Mouse (Mus musculus) liver, adult 2 months (tissue): ENCODE data around the gene Nfia.

ENCODE experiments used
- CTCF ChIP-seq: fragments of 200-500 bp; IDR thresholded peaks from 2 replicates; pipeline ENCODE4 v1.5.1; 2011; ENCODE audit warnings: low read depth, low read length, control low read depth
- POLR2A ChIP-seq: fragments of 200-500 bp; IDR thresholded peaks from 2 replicates; pipeline ENCODE4 v1.6.1; 2011; ENCODE audit warnings: low read length, control low read depth; ENCODE audit not compliant: insufficient read depth; ENCODE audit errors: extremely low read depth

- no peak for TF ChIP-seq CTCF
- no peak for TF ChIP-seq POLR2A
These were observed 88.3 kb downstream of the Nfia start for GRCm38 (mm10) chr4:97860791-97861344.
